Mouse (Mus musculus) lung, embryonic 14.5 days (tissue): ENCODE results near the gene Cux2. TPM values are rescaled to one million over a fixed set of nuclear protein-coding genes. Genes with fewer than 3 reads are reported as not detected.

Experiments used
- ATAC-seq: fragments of 200-750 bp; cut with Nextera tagmentation; 2 replicates; pipeline ENCODE4 v1.8.0; 2017; ENCODE audit warnings: mild to moderate bottlenecking, moderate TSS enrichment, moderate library complexity; ENCODE audit not compliant: insufficient read depth
- DNase-seq: peaks from one replicate; pipeline ENCODE4 v3.0.0-alpha.2; 2015
- H3K27ac ChIP-seq: fragments of 300-500 bp; sonication (generic); 2 replicates; pipeline ENCODE4 v1.5.1; 2014; ENCODE audit warnings: low read depth, mild to moderate bottlenecking, moderate library complexity
- H3K27me3 ChIP-seq: fragments of 300-500 bp; sonication (generic); 2 replicates; pipeline ENCODE4 v1.6.1; 2014; ENCODE audit warnings: low read length, control low read depth; ENCODE audit not compliant: insufficient read depth
- H3K36me3 ChIP-seq: fragments of 300-500 bp; sonication (generic); 2 replicates; pipeline ENCODE4 v1.6.1; 2014; ENCODE audit warnings: control low read depth; ENCODE audit not compliant: insufficient read depth
- H3K4me1 ChIP-seq: fragments of 300-500 bp; sonication (generic); 2 replicates; pipeline ENCODE4 v1.6.1; 2014; ENCODE audit warnings: antibody characterized with exemption, control low read depth; ENCODE audit not compliant: insufficient read depth
- H3K4me2 ChIP-seq: fragments of 300-500 bp; sonication (generic); 2 replicates; pipeline ENCODE4 v1.6.1; 2014; ENCODE audit warnings: mild to moderate bottlenecking
- H3K4me3 ChIP-seq: fragments of 300-500 bp; sonication (generic); 2 replicates; pipeline ENCODE4 v1.5.1; 2014; ENCODE audit warnings: low read depth, low read length
- H3K9ac ChIP-seq: fragments of 300-500 bp; sonication (generic); 2 replicates; pipeline ENCODE4 v1.6.1; 2014
- H3K9me3 ChIP-seq: fragments of 300-500 bp; sonication (generic); 2 replicates; pipeline ENCODE4 v1.6.1; 2016; ENCODE audit warnings: low read depth, low read length, control low read depth
- CTCF ChIP-seq: IDR thresholded peaks from 2 replicates; pipeline ENCODE4 v1.5.1; 2016; ENCODE audit warnings: antibody characterized with exemption, low read depth
- WGBS: fragments of 180-500 bp; shearing (Covaris S2); extraction: QIAGEN DNeasy Blood & Tissue Kit; methylation state at CpG from one replicate; pipeline ENCODE4 v1.1.7; 2014; 5-methylcytosine and 5-hydroxymethylcytosine counted together
- microRNA-seq: library from miRNA; unstranded; fragments of <30 nt; microRNA quantifications from one replicate; pipeline ENCODE4, GENCODE M21; 2016; ENCODE audit warnings: borderline number of aligned reads
- polyA plus RNA-seq: library from polyadenylated mRNA; unstranded; fragments of >200 nt; fragmentation: Nextera tagmentation; extraction: Ambion mirVana; gene quantifications from 2 replicates; pipeline ENCODE4 v1.2.1, GENCODE M21; 2014

Gene Cux2
- polyA plus RNA-seq, 1 experiment from 2014 or later: 4.0 TPM

GRCm38 (mm10) chr5:121813744-121814143, 236.2 kb downstream of the Cux2 start:
- no peak for ATAC-seq
- TF ChIP-seq CTCF: no peak
- Histone ChIP-seq H3K4me1 (no peaks in the 10 kb centered on the region), H3K9me3 (no peaks in the 10 kb centered on the region), H3K36me3 (peaks cover 91% of the 10 kb centered on the region), H3K27ac (no peak overlapping the region), H3K27me3 (no peaks in the 10 kb centered on the region), H3K9ac (no peak overlapping the region), H3K4me2 (no peak overlapping the region), H3K4me3 (no peak overlapping the region)
- DNase-seq: no peak
- 90% methylated on average over 10 of the region's 10 CpGs for WGBS

GRCm38 (mm10) chr5:121812526-121813243, 237.2 kb downstream of the Cux2 start:
- H3K9ac ChIP-seq: no peak overlapping the region
- peaks cover 80% of the 10 kb centered on the region for H3K36me3 ChIP-seq
- H3K4me3 ChIP-seq: no peak overlapping the region
- 78% methylated on average over 7 of the region's 7 CpGs for WGBS
- no peak overlapping the region for H3K27ac ChIP-seq
- ATAC-seq (no peak), DNase-seq (no peak)
- H3K4me1 ChIP-seq: no peaks in the 10 kb centered on the region
- no peaks in the 10 kb centered on the region for H3K9me3 ChIP-seq
- no peak for TF ChIP-seq CTCF
- H3K27me3 ChIP-seq: no peaks in the 10 kb centered on the region
- no peak overlapping the region for H3K4me2 ChIP-seq

- H3K4me2 ChIP-seq: no peak overlapping the region
- peaks cover 76% of the 10 kb centered on the region for H3K36me3 ChIP-seq
- DNase-seq: no peak
- no peak for ATAC-seq
- WGBS: 83% methylated on average over 5 of the region's 5 CpGs
- no peak overlapping the region for H3K9ac ChIP-seq
- H3K27me3 ChIP-seq: no peaks in the 10 kb centered on the region
- no peaks in the 10 kb centered on the region for H3K9me3 ChIP-seq
- no peak overlapping the region for H3K4me3 ChIP-seq
- no peaks in the 10 kb centered on the region for H3K4me1 ChIP-seq
- peak overlapping the region; percentile 24; the same call in 1 of the 2 replicates for H3K27ac ChIP-seq
- TF ChIP-seq CTCF: no peak
These were observed 238.4 kb downstream of the Cux2 start for GRCm38 (mm10) chr5:121811485-121811931.

- DNase-seq (no peak), ATAC-seq (no peak)
- Histone ChIP-seq H3K9me3 (no peaks in the 10 kb centered on the region), H3K9ac (no peak overlapping the region), H3K4me2 (no peak overlapping the region), H3K4me1 (no peaks in the 10 kb centered on the region), H3K36me3 (peaks cover 75% of the 10 kb centered on the region), H3K27ac (no peak overlapping the region), H3K27me3 (no peaks in the 10 kb centered on the region), H3K4me3 (no peak overlapping the region)
- WGBS: 86% methylated on average over 17 of the region's 17 CpGs
- no peak for TF ChIP-seq CTCF
These were observed 239.4 kb downstream of the Cux2 start for GRCm38 (mm10) chr5:121810331-121811151.

- no peak for TF ChIP-seq CTCF
- ATAC-seq (no peak), DNase-seq (peak; percentile 74)
- Histone ChIP-seq H3K4me3 (no peak overlapping the region), H3K4me2 (no peak overlapping the region), H3K4me1 (no peaks in the 10 kb centered on the region), H3K27ac (no peak overlapping the region), H3K36me3 (peaks cover 73% of the 10 kb centered on the region), H3K9me3 (no peaks in the 10 kb centered on the region), H3K27me3 (no peaks in the 10 kb centered on the region), H3K9ac (no peak overlapping the region)
- WGBS: 46% methylated on average over 5 of the region's 5 CpGs
These were observed 240.2 kb downstream of the Cux2 start for GRCm38 (mm10) chr5:121809667-121810224.

DNA sequence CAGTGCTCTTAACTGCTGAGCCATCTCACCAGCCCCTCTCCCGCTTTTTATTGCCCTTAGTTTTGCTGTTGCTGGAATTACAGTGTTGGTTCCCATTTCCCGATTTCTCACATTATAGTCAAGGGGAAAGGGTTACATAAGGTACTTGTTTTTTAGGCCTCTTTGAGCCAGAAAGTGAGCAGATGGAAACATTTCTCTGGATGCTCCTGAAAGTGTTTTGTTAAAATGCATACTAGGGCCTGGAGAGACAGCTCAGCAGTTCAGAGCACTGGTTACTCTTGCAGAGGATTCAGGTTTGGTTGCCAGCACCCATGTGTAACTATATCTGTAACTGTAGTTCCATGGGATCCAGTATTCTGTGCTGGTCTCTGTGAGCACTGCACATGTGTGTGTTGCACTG, 241.7 kb downstream of the Cux2 start:
- Histone ChIP-seq H3K4me2 (no peak overlapping the region), H3K4me1 (no peaks in the 10 kb centered on the region), H3K36me3 (peaks cover 75% of the 10 kb centered on the region), H3K9ac (no peak overlapping the region), H3K27ac (no peak overlapping the region), H3K4me3 (no peak overlapping the region), H3K27me3 (no peaks in the 10 kb centered on the region), H3K9me3 (no peaks in the 10 kb centered on the region)
- DNase-seq: no peak
- no peak for TF ChIP-seq CTCF
- ATAC-seq: no peak
- WGBS: 86% methylated on average over 2 of the region's 2 CpGs

GRCm38 (mm10) chr5:121807186-121807585, 242.7 kb downstream of the Cux2 start:
- H3K27me3 ChIP-seq: no peaks in the 10 kb centered on the region
- no peak overlapping the region for H3K9ac ChIP-seq
- H3K4me1 ChIP-seq: no peaks in the 10 kb centered on the region
- H3K9me3 ChIP-seq: no peaks in the 10 kb centered on the region
- DNase-seq (no peak), ATAC-seq (no peak)
- 89% methylated on average over 3 of the region's 3 CpGs for WGBS
- peaks cover 75% of the 10 kb centered on the region for H3K36me3 ChIP-seq
- no peak for TF ChIP-seq CTCF
- H3K4me2 ChIP-seq: no peak overlapping the region
- H3K27ac ChIP-seq: no peak overlapping the region
- no peak overlapping the region for H3K4me3 ChIP-seq

Small RNA genes within 50 kb of the gene (microRNA-seq; reads per million reads assigned to microRNA genes)
- not detected for gene Mir7031

Other genes starting within 250 kb of the Cux2 start
- 24.2 and 26.4 TPM in 2 replicates for gene Sh2b3, start 212.5 kb downstream of the Cux2 start, polyA plus RNA-seq
- gene Pheta1, start 201.1 kb downstream of the Cux2 start, polyA plus RNA-seq: 22.2 TPM in 2 replicates
- 0.42 and 2.4 TPM in 2 replicates for gene Myl2, start 50.8 kb upstream of the Cux2 start, polyA plus RNA-seq
- 0.33 TPM in 1 of 2 replicates, not detected in the other for gene Ccdc63, start 90.7 kb upstream of the Cux2 start, polyA plus RNA-seq
- gene Ppp1cc, start 108.2 kb upstream of the Cux2 start, polyA plus RNA-seq: 276 and 293 TPM in 2 replicates
- gene Hvcn1, start 156.7 kb upstream of the Cux2 start, polyA plus RNA-seq: 6.1 and 8.2 TPM in 2 replicates
- gene Tctn1, start 214.4 kb upstream of the Cux2 start, polyA plus RNA-seq: 5.7 and 6.9 TPM in 2 replicates
- gene Pptc7, start 234.3 kb upstream of the Cux2 start, polyA plus RNA-seq: 9.5 and 10.1 TPM in 2 replicates